Mouse (Mus musculus): ENCODE data around the gene Diaph2.

DNA sequence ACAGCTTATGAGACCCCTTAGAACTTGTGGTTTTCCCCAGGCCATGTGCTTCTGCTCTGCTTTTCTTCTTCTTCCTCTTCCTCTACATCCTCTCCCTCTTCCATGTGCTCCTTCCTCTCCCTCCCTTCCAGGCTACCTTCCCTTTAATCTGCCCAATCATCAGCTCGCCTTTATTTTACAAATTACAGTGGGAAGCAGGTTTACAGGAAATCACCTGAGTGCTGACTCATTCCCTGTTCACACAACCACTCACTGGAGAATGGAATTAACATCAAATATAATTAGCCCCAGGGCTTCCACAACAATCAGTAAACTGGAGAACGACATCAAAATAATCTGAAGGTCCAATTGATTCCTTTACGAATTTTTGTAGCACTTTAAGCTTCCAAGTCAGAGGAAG, 3.6 kb upstream of the Diaph2 start:
- TF ChIP-seq POLR2A (IDR thresholded peaks at IDR 0.05; ENCODE audit: low read depth, low read length), result no peak
- TF ChIP-seq CTCF (IDR thresholded peaks at IDR 0.05; ENCODE audit: extremely low read depth, insufficient read depth, insufficient read length, insufficient replicate concordance), result no peak
